Mouse (Mus musculus): ENCODE data around the gene Rapgef2.
"Not testable (repeated sequence)": the region's sequence is repeated elsewhere in the genome, so short reads cannot be mapped to it uniquely, and the experiment has no call there.

Rapgef2 gene

GRCm38 (mm10) chr3:79203178-79203577, 83.1 kb downstream of the Rapgef2 start:
- no peak for DNase-seq (ENCODE audit: low spot score)

- peak; percentile 67 for DNase-seq (ENCODE audit: low spot score)
Measured at GRCm38 (mm10) chr3:79202275-79203153, 83.8 kb downstream of the Rapgef2 start.

DNA sequence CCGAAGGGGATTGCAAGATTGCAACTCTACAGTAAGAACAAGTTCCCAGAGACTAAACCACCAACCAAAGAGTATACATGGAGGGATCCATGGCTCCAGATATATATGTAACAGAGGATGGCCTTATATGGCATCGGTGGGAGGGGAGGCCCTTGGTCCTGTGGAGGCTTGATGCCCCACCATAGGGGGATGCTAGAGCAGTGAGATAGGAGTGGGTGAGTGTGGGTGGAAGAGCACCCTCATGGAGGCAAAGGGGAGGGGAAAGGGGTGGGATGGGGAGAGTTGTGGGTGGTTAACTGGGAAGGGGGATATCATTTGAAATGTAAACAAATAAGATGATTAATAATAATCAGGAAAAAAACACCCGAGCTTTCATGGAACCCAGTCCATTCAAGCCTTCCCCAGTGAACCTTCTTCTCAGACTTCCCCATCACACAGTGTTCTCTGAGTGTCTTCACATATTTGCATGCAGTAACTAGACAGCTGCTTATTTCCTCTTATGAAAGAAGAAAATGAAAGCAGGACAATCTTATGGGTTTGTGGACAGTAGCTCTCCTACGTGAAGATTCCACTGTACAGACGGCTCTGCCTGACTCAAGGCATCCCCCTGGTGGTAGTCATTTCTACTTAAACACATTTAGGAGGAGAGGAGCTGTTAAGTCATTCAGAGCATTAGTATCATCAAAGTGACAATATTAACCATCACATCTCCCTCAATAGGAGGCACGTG, 89.4 kb downstream of the Rapgef2 start:
- DNase-seq (ENCODE audit: low spot score) = peak; percentile 58

DNA sequence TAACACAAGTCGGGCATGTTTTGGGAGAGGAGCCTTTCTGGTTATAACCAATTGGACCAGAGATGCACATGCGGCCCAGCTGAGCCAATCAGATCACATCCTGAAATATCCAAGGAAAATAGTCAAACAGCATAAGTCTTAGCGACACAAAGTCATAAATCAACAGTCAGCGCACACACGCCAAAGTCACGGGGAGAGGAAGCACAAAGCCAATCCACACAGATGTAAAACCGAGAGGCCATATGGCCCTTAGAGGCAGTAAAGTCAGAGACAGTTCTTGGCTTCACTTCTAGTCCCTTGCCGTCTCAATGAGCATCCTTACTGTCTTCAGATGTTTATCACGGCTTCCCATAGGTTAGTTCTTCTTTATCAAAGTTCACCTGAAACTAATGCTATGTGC, 91.0 kb downstream of the Rapgef2 start:
- DNase-seq (ENCODE audit: low spot score) = no peak

GRCm38 (mm10) chr3:79194111-79194793, 92.1 kb downstream of the Rapgef2 start:
- DNase-seq (ENCODE audit: low spot score) = no peak

DNA sequence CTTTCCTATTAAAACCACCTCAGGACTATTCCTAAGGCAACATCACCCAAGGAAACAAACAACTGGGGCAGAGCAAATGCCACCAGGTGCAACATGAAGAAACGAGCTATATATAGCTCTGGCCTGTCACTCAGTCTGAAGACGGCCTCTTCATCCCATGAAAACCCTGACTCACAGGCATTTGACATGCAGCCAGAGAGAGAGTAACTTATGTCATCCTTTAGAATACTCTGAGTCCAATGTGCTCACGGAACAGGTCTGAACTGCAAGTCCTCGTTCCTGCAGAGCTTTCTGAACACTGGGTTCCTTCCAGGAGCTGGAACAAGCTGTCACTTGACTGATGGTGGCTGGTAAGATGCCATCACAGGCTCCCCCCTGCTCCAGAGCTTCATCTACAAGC, 93.3 kb downstream of the Rapgef2 start:
- peak; percentile 29 for DNase-seq (ENCODE audit: low spot score)

DNA sequence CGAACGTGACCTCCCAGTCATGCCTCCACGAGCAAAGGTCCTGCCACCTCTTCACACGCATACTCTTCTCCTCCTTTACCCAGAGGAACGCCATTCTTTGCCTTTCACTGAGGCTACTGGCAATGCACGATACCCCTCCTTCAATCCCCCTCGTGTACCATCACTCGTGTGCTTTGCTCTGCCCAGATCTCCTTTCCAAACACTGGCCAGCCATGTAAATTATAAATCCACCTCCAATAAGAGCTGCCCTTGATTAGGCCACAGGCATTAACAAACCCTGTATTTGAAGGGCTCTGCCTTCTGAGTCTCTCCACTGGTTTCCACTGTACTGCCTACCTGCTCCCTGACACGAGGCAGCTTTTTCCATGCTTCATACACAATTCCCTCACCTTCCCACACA, 94.3 kb downstream of the Rapgef2 start:
- no peak for DNase-seq (ENCODE audit: low spot score)

DNA sequence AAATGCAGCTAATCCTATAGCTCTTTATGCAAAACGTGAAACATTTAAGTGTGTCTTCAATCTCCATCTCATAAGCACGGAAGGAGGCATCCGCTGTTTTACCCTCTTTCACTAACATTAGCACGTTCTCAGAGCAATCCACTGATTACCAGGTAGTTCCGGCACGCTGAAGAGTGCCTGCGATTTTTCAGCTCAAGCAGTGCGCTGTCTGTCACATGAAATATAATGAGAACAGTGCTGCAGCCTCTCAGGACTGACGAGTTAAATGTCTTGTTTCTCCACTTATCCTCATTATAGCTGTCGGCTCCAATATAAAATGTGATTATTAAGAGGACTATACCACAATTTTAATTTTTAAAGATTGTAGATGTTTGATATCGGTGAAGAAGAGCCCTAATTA, 94.8 kb downstream of the Rapgef2 start:
- DNase-seq (ENCODE audit: low spot score) = no peak

DNA sequence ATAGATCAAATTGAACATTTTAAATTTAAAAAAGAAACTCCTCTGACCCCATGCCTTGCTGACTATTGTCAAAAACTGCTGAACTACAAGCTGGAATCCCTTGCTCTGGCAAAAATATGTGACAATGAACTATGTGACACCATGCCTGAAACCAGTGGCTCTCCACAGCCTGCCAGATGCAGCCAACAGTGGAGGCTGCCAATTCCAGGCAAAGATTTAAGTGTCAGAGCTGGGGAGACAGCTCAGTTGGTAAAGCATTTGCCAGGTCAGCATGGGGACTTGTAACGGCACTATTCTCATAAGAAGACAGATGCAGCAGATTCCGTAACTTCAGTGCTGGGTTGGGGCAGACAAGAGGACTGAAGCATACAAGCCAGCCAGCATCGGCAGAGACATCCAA, 95.9 kb downstream of the Rapgef2 start:
- no peak for DNase-seq (ENCODE audit: low spot score)

GRCm38 (mm10) chr3:79187912-79188311, 98.4 kb downstream of the Rapgef2 start:
- no peak for DNase-seq (ENCODE audit: low spot score)

- DNase-seq (ENCODE audit: low spot score) = no peak
Measured at GRCm38 (mm10) chr3:79182290-79182689, 104.0 kb downstream of the Rapgef2 start.

- DNase-seq (ENCODE audit: low spot score) = no peak
Measured at GRCm38 (mm10) chr3:79181248-79181991, 104.9 kb downstream of the Rapgef2 start.

GRCm38 (mm10) chr3:79180086-79180485, 106.2 kb downstream of the Rapgef2 start:
- DNase-seq (ENCODE audit: low spot score) = no peak

DNA sequence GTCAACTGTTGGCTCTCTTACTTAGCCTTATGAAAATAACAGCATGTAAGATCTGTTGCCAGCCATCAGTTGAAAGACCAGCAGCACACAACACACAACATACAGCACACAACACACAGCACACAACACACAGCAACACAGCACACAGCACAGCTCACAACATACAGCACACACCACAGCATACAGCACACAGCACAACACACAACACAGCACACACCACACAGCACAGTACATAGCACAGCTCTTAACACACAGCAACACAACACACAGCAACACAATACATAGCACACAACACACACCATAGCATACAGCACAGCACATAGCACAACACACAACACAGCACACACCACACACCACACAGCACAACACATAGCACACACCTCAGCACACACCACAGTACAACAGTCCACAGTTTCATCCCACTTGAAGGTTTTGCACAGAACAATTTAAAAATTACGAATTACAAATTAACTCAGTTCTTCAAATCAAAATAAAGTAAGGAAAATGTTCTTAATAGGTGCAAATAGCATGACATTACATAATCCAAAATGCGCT, 106.7 kb downstream of the Rapgef2 start:
- no peak for DNase-seq (ENCODE audit: low spot score)

- no peak for DNase-seq (ENCODE audit: low spot score)
Measured at GRCm38 (mm10) chr3:79178708-79179107, 107.6 kb downstream of the Rapgef2 start.

GRCm38 (mm10) chr3:79178070-79178469, 108.2 kb downstream of the Rapgef2 start:
- no peak for DNase-seq (ENCODE audit: low spot score)

DNA sequence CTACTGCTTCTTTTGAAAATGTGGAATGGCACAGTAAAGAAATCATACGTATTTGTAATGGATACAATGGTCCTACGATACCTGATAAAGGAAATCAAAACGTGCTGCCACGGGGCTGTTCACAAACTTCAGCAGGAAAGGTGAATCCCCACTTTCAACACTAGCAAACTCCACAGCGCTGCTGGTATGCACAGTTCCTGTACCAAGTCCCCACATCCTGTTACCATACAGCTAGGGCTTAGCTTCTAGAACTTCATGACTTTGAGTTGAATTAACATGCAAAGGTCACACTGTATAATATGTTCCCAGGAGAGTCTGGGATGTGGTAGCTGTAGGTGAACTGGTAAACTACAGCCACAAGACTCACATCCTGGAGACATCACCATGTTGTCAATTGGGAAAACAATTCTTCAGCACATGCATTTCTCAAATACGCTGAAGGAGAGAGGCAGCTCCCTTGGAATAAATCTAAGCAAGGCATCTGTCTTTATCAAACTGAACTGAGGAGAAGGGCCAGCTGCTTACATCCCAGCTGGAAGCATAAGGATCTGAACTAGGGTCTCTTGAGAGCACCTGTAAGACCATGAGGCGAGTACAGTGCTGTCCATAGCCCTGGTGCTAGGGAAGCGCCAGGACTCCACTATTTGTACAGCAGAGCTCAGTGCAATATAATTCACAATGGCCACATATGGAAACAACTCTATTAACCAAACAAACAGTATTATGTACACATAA, 109.0 kb downstream of the Rapgef2 start:
- DNase-seq (ENCODE audit: low spot score) = no peak

- DNase-seq (ENCODE audit: low spot score) = no peak
Measured at GRCm38 (mm10) chr3:79174168-79174567, 112.1 kb downstream of the Rapgef2 start.

DNA sequence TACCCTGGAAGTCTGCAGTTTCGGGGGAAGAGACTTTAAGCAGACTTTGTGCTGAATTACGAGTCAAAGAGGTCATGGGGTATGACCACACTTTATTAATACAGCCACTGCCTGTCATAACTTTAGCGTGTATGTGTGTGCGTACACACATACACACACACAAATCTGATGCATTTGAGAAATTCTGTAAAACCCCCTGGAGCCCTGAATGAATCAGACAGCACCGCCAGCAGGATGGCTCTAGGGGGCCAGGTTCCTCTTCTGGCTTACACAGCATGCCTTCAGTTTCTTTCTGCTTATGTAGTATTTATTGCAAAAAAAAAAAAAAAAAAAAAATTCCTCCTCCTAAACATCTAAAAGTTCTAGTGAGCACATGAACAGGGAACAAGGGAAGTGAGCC, 113.0 kb downstream of the Rapgef2 start:
- DNase-seq (ENCODE audit: low spot score) = no peak

- not testable (repeated sequence) for DNase-seq (ENCODE audit: low spot score)
Measured at GRCm38 (mm10) chr3:79171146-79171545, 115.2 kb downstream of the Rapgef2 start.
